ENCODE assay signal across 7 mouse cellular contexts in genomic region chr9:7837806-7838440, GRCm38 (mm10). TPM values are rescaled to one million over a fixed set of nuclear protein-coding genes. Genes with fewer than 3 reads are reported as not detected.
DNase-seq lines count a peak whose midpoint lies in the region; ATAC-seq and TF ChIP-seq lines count a peak whose summit lies in the region.

No protein-coding gene starts in this region.

- no peak for TF ChIP-seq CTCF in testis, adult 2 months (IDR thresholded peaks at IDR 0.05; ENCODE audit: control insufficient read depth, insufficient read depth, insufficient replicate concordance, low read depth, low read length)

- peak overlapping the region; percentile 95 for H3K9ac ChIP-seq in heart, embryonic 11.5 days (ENCODE audit: low read depth, low read length)
- peak overlapping the region; percentile 89 for H3K9ac ChIP-seq in liver, embryonic 11.5 days (ENCODE audit: low read depth, low read length)

- H3K9me3 ChIP-seq in heart, embryonic 11.5 days (replicated peaks; ENCODE audit: control insufficient read depth, low read length): no peaks in the 10 kb centered on the region
- no peaks in the 10 kb centered on the region for H3K9me3 ChIP-seq in liver, embryonic 11.5 days (ENCODE audit: control insufficient read depth, low read length)

- ATAC-seq in heart, embryonic 11.5 days (replicated peaks; ENCODE audit: insufficient number of reproducible peaks, low FRiP score, low TSS enrichment): no peak
- ATAC-seq in liver, embryonic 11.5 days (replicated peaks; ENCODE audit: low FRiP score): peak; percentile 21
- ATAC-seq in granulocyte monocyte progenitor cell, adult 5-6 weeks (replicated peaks; ENCODE audit: poor library complexity, severe bottlenecking): no peak

- DNase-seq in testis, postnatal 14 days (ENCODE audit: low spot score): no peak
- peak; percentile 30 for DNase-seq in brain, embryonic 18.5 days (ENCODE audit: low read depth, low spot score)
- DNase-seq in liver, embryonic 11.5 days (ENCODE audit: low spot score): peak; percentile 52
- DNase-seq in splenic B cell, adult 2 months (ENCODE audit: low read depth, low spot score): peak; percentile 58

- peak overlapping the region; percentile 94 for H3K27ac ChIP-seq in testis, adult 2 months (ENCODE audit: control insufficient read depth, insufficient read depth, low read depth, low read length)
- peak overlapping the region; percentile 99 for H3K27ac ChIP-seq in heart, embryonic 11.5 days (ENCODE audit: low read depth, low read length)
- H3K27ac ChIP-seq in liver, embryonic 11.5 days (ENCODE audit: low read depth, low read length): peak overlapping the region; percentile 98

- peaks cover 6% of the 10 kb centered on the region for H3K4me1 ChIP-seq in testis, adult 2 months (ENCODE audit: control insufficient read depth, insufficient read depth, low read length)
- H3K4me1 ChIP-seq in heart, embryonic 11.5 days (ENCODE audit: control insufficient read depth, insufficient read depth, low read length): no peaks in the 10 kb centered on the region
- peaks cover 4% of the 10 kb centered on the region; the same call in 1 of the 2 replicates for H3K4me1 ChIP-seq in liver, embryonic 11.5 days (replicated peaks; ENCODE audit: control insufficient read depth, insufficient read depth, low read length)

- no peaks in the 10 kb centered on the region for H3K27me3 ChIP-seq in testis, adult 2 months (ENCODE audit: control insufficient read depth, insufficient read depth, low read length)
- no peaks in the 10 kb centered on the region for H3K27me3 ChIP-seq in heart, embryonic 11.5 days (ENCODE audit: control insufficient read depth, insufficient read depth, low read length)
- H3K27me3 ChIP-seq in liver, embryonic 11.5 days (replicated peaks; ENCODE audit: control insufficient read depth, insufficient read depth, low read length): no peaks in the 10 kb centered on the region
- H3K27me3 ChIP-seq in splenic B cell, adult 2 months (ENCODE audit: control insufficient read depth, insufficient read depth, low read length, poor library complexity, severe bottlenecking): no peaks in the 10 kb centered on the region

- H3K36me3 ChIP-seq in testis, adult 2 months (ENCODE audit: control insufficient read depth, insufficient read depth, low read length): peaks cover 2% of the 10 kb centered on the region
- H3K36me3 ChIP-seq in heart, embryonic 11.5 days (ENCODE audit: control insufficient read depth, insufficient read depth, low read length): no peaks in the 10 kb centered on the region
- peaks cover 11% of the 10 kb centered on the region; the same call in 1 of the 2 replicates for H3K36me3 ChIP-seq in liver, embryonic 11.5 days (ENCODE audit: control insufficient read depth, insufficient read depth, low read length)
- H3K36me3 ChIP-seq in splenic B cell, adult 2 months (ENCODE audit: control insufficient read depth, insufficient read depth, low read length, poor library complexity, severe bottlenecking): no peaks in the 10 kb centered on the region; the same call in 1 of the 2 replicates

- WGBS in heart, embryonic 11.5 days (ENCODE audit: insufficient replicate concordance): 22% methylated on average over 14 of the region's 14 CpGs
- WGBS in liver, embryonic 11.5 days: 25% methylated on average over 14 of the region's 14 CpGs

- no peak for TF ChIP-seq POLR2A in testis, adult 2 months (IDR thresholded peaks at IDR 0.05; ENCODE audit: control insufficient read depth, low read depth, low read length)

- H3K4me3 ChIP-seq in testis, adult 2 months (ENCODE audit: control insufficient read depth, low read depth, low read length): peak overlapping the region; percentile 95
- peak overlapping the region; percentile 73 for H3K4me3 ChIP-seq in heart, embryonic 11.5 days (ENCODE audit: low read depth, low read length)
- peak overlapping the region; percentile 67 for H3K4me3 ChIP-seq in liver, embryonic 11.5 days (ENCODE audit: low read depth, low read length)

- peak overlapping the region; percentile 77 for H3K4me2 ChIP-seq in heart, embryonic 11.5 days
- H3K4me2 ChIP-seq in liver, embryonic 11.5 days: peak overlapping the region; percentile 86

RNA-seq across cellular contexts. Expression of gene Birc2, which starts 1.1 kb away (rescaled TPM):
- polyA plus RNA-seq in testis, adult 2 months (2012; rRNA removed): 28.4 and 33.6 TPM in 2 replicates
- 28.1 and 28.7 TPM in 2 replicates for polyA plus RNA-seq in heart, embryonic 11.5 days (2014; fragmentation: Nextera tagmentation; extraction: Ambion mirVana)
- 26.6 and 28.1 TPM in 2 replicates for polyA plus RNA-seq in liver, embryonic 11.5 days (2014; fragmentation: Nextera tagmentation; extraction: Ambion mirVana)
- total RNA-seq in granulocyte monocyte progenitor cell, adult 5-6 weeks (2014; fragmentation: Nextera tagmentation): 25.5 and 30.8 TPM in 2 replicates
- total RNA-seq in granulocyte monocyte progenitor cell, adult 5-6 weeks (2017): 39.1 and 40.0 TPM in 2 replicates

RNA-seq across cellular contexts. Expression of gene Birc3, which starts 35.1 kb away (rescaled TPM):
- polyA plus RNA-seq in testis, adult 2 months (2012; rRNA removed): 1.9 and 2.7 TPM in 2 replicates
- 4.2 and 4.4 TPM in 2 replicates for polyA plus RNA-seq in heart, embryonic 11.5 days (2014; fragmentation: Nextera tagmentation; extraction: Ambion mirVana)
- polyA plus RNA-seq in liver, embryonic 11.5 days (2014; fragmentation: Nextera tagmentation; extraction: Ambion mirVana): 8.9 and 10.5 TPM in 2 replicates
- total RNA-seq in granulocyte monocyte progenitor cell, adult 5-6 weeks (2014; fragmentation: Nextera tagmentation): 21.6 and 34.6 TPM in 2 replicates
- 31.1 and 35.7 TPM in 2 replicates for total RNA-seq in granulocyte monocyte progenitor cell, adult 5-6 weeks (2017)
